Mouse (Mus musculus): ENCODE data around the gene Flcn. TPM values are rescaled to one million over a fixed set of nuclear protein-coding genes. Genes with fewer than 3 reads are reported as not detected.

Gene Flcn
- total and polyA plus RNA-seq, 3 experiments: 31.7 to 36.1 (median 35.1) TPM

- Histone ChIP-seq H3K27ac (ENCODE audit: insufficient read depth, low read depth) (no peak overlapping the region), H3K9ac (ENCODE audit: insufficient read depth, low read depth) (no peak overlapping the region), H3K36me3 (replicated peaks in 1 of 2; ENCODE audit: control insufficient read depth in 1 of 2, insufficient read depth in 1 of 2, low read length in 1 of 2) (peaks cover 91 to 99% of the 10 kb centered on the region in 2 experiments), H3K79me2 (replicated peaks; ENCODE audit: control insufficient read depth, extremely low read depth, insufficient read depth, poor library complexity, severe bottlenecking) (no peaks in the 10 kb centered on the region), H3K4me3 (replicated peaks in 1 of 3; ENCODE audit: low read depth in 2 of 3, low read length in 2 of 3, poor library complexity in 1 of 3) (no peak overlapping the region), H3K4me2 (ENCODE audit: insufficient read depth, low read depth, poor library complexity, severe bottlenecking) (no peak overlapping the region), H3K4me1 (ENCODE audit: control insufficient read depth in 1 of 2, insufficient read depth in 2 of 2) (peaks cover 0 to 13% of the 10 kb centered on the region in 2 experiments; a peak in 2 of 4 replicates), H3K27me3 (replicated peaks) (no peaks in the 10 kb centered on the region), H3K9me3 (replicated peaks; ENCODE audit: low read length) (no peaks in the 10 kb centered on the region)
- TF ChIP-seq CTCF (conservative IDR thresholded peaks at IDR 0.05 in 1 of 2, IDR thresholded peaks at IDR 0.05 in 1 of 2; ENCODE audit: low read depth in 2 of 2, low read length in 2 of 2): peak in 1 of 2 experiments; percentile 35; a peak in 1 of 4 replicates
- TF ChIP-seq PAX5 (IDR thresholded peaks at IDR 0.05; ENCODE audit: low read length): no peak
- TF ChIP-seq TBP (conservative IDR thresholded peaks at IDR 0.05; ENCODE audit: low read depth, low read length): no peak
- DNase-seq (ENCODE audit: extremely low read depth): no peak
- in situ Hi-C loops (cut with MboI; ENCODE audit: low pct_ligation_motif_present, low pct_unique_long_range_greater_than_20kb, low sequenced_read_pairs) (no loop called here), dilution Hi-C loops (cut with MboI; ENCODE audit: extremely low pct_ligation_motif_present, extremely low pct_unique_long_range_greater_than_20kb, low sequenced_read_pairs) (no loop called here)
These were observed 9.4 kb downstream of the Flcn start for GRCm38 (mm10) chr11:59800412-59800811.

GRCm38 (mm10) chr11:59793390-59793789 lies 16.4 kb downstream of the Flcn start:
- dilution Hi-C loops (cut with MboI; ENCODE audit: extremely low pct_ligation_motif_present, extremely low pct_unique_long_range_greater_than_20kb, low sequenced_read_pairs): loop anchor here (25.0 kb wide), 1 partner anchor 181 kb away; no protein-coding TSS in a partner anchor
- Histone ChIP-seq H3K4me3 (replicated peaks in 1 of 3; ENCODE audit: low read depth in 2 of 3, low read length in 2 of 3, poor library complexity in 1 of 3) (no peak overlapping the region), H3K79me2 (replicated peaks; ENCODE audit: control insufficient read depth, extremely low read depth, insufficient read depth, poor library complexity, severe bottlenecking) (no peaks in the 10 kb centered on the region), H3K4me1 (ENCODE audit: control insufficient read depth in 1 of 2, insufficient read depth in 2 of 2) (no peaks in the 10 kb centered on the region), H3K4me2 (ENCODE audit: insufficient read depth, low read depth, poor library complexity, severe bottlenecking) (no peak overlapping the region), H3K27ac (ENCODE audit: insufficient read depth, low read depth) (no peak overlapping the region), H3K9ac (ENCODE audit: insufficient read depth, low read depth) (no peak overlapping the region), H3K9me3 (replicated peaks; ENCODE audit: low read length) (no peaks in the 10 kb centered on the region), H3K36me3 (replicated peaks in 1 of 2; ENCODE audit: control insufficient read depth in 1 of 2, insufficient read depth in 1 of 2, low read length in 1 of 2) (peaks cover 64 to 70% of the 10 kb centered on the region in 2 experiments), H3K27me3 (replicated peaks) (no peaks in the 10 kb centered on the region)
- in situ Hi-C loops (cut with MboI; ENCODE audit: low pct_ligation_motif_present, low pct_unique_long_range_greater_than_20kb, low sequenced_read_pairs): no loop called here
- TF ChIP-seq POLR2AphosphoS2 (IDR thresholded peaks at IDR 0.05; ENCODE audit: low read depth, low read length): no peak
- no peak for TF ChIP-seq CHD2 (IDR thresholded peaks at IDR 0.05; ENCODE audit: low read length)
- no peak for TF ChIP-seq KAT2A (IDR thresholded peaks at IDR 0.05; ENCODE audit: insufficient replicate concordance, low read length)
- no peak for TF ChIP-seq MYC (IDR thresholded peaks at IDR 0.05; ENCODE audit: low read depth, low read length)
- TF ChIP-seq CHD1 (IDR thresholded peaks at IDR 0.05; ENCODE audit: low read depth, low read length): no peak
- TF ChIP-seq SMC3 (IDR thresholded peaks at IDR 0.05; ENCODE audit: low read depth, low read length): no peak
- TF ChIP-seq MAX (IDR thresholded peaks at IDR 0.05; ENCODE audit: low read length): no peak
- TF ChIP-seq CTCF (conservative IDR thresholded peaks at IDR 0.05 in 1 of 2, IDR thresholded peaks at IDR 0.05 in 1 of 2; ENCODE audit: low read depth in 2 of 2, low read length in 2 of 2): no peak
- TF ChIP-seq BHLHE40 (IDR thresholded peaks at IDR 0.05; ENCODE audit: low read depth, low read length): no peak
- TF ChIP-seq NRF1 (IDR thresholded peaks at IDR 0.05; ENCODE audit: low read depth, low read length): no peak
- no peak for TF ChIP-seq JUND (conservative IDR thresholded peaks at IDR 0.05; ENCODE audit: low read depth, low read length)
- TF ChIP-seq RCOR1 (conservative IDR thresholded peaks at IDR 0.05; ENCODE audit: low read depth, low read length): no peak
- TF ChIP-seq ZMIZ1 (IDR thresholded peaks at IDR 0.05; ENCODE audit: low read depth, low read length): no peak
- no peak for DNase-seq (ENCODE audit: extremely low read depth)
